Mouse (Mus musculus) lung, adult 2 months (tissue): ENCODE data around the gene Dll1.

Experiments
- CTCF ChIP-seq: fragments of 200-500 bp; IDR thresholded peaks from 2 replicates; pipeline ENCODE4 v1.5.1; 2011; ENCODE audit warnings: mild to moderate bottlenecking, low read length, control low read depth; ENCODE audit not compliant: insufficient read depth
- POLR2A ChIP-seq: fragments of 200-500 bp; IDR thresholded peaks from 2 replicates; pipeline ENCODE4 v1.6.1; 2011; ENCODE audit warnings: low read depth, mild to moderate bottlenecking, control low read depth, low read length, borderline replicate concordance; ENCODE audit errors: extremely low read depth

- TF ChIP-seq CTCF, result no peak
- TF ChIP-seq POLR2A, result no peak
Measured at GRCm38 (mm10) chr17:15383360-15383759, 6.7 kb upstream of the Dll1 start.
